Mouse (Mus musculus) testis, postnatal 10 days (tissue): ENCODE results near the gene Nfix.
A peak's percentile ranks its signal among the peaks of the same experiment; 100 is the strongest.
"Not testable (repeated sequence)": the region's sequence is repeated elsewhere in the genome, so short reads cannot be mapped to it uniquely, and the experiment has no call there.

Source experiments
- DNase-seq: peaks from one replicate; pipeline ENCODE4 v3.0.0; 2021; ENCODE audit warnings: low spot score

Nfix gene

DNA sequence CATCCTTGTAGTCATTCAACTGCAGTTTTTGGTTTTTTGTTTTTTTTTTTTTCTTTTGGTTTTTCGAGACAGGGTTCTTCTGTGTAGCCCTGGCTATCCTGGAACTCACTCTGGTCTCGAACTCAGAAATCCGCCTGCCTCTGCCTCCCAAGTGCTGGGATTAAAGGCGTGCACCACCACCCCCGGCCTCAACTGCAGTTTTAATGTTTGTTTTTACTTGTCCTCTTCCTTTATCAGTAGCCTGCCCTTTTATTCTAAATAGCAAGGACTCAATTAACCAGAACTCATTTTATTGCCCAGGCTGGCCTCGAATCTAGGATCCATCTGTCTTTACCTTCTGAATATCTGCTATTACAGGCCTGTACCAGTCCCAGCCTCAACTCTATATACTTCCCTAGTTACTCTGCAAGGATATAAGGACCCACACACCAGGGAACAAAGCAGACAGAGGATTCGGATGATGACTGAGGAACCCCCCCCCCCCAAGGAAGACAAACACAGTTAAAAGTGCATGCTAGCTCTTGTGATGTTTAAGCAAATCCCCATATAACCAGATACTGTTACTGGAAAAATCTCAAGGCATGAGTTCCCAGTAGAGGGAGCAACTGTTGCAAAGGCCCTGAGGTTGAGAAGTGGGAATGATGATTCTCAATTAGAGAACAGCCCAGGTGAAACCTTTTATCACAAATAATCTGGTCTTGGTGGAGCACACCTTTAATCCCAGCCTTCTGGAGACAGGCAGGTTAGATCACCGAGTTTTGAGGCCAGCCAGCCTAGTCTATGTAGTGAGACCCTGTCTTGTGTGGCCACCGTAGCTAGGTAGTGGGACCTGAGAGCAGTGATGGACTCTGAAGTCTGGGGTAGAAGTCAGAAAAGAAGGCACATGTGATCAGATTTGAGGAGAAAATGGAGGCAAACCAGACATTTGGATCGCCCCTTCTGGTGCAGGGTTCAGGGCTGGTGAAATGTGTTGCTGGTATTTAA, 32.9 kb upstream of the Nfix start:
- DNase-seq = no peak

DNA sequence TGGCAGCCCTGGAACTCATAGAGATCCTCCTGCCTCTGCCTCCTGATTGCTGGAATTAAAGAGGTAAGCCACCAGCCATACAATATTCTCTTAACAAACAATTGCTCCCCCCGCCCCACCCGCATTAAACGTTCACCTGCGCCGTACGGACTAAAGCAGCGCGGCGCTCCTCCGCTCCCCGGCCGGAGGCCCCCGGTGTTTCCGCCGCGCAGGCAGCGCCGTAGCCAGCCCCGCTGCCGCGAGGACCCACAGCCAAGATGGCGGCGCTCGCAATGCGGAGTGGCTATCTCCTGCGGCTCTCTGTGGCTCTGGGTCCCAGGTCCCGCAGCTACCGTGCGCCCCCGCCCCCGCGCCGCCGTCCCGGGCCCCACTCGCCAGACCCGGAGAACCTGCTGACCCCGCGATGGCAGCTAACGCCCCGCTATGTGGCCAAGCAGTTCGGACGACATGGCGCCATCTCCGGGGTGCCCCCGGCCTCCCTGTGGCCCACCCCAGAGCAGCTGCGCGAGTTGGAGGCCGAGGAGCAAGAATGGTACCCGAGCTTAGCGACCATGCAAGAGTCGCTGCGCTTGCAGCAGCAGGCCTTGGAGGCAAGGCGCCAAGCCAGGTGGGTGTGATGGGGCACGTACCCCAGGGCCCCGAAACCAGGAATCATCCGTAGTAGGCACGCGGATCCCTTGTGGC, 32.0 kb upstream of the Nfix start:
- DNase-seq = peak; percentile 88

DNA sequence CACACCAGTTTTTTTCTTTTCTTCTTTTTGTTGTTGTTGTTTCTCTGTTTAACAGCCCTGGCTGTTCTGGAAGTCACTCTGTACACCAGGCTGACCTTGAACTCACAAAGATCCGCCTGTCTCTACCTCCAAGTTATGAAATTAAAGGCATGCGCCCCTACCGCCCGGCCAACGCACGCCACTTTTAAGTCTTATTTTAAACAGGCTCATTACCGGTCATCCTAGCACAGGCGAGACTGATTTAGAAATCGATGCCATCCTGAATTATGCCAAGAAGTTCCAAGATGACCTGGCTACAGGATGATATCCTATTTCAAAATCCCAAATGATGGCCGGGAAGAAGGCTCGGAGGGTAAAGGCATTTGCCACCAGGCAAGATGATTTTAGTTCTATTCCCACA, 31.3 kb upstream of the Nfix start, which contains the start of gene Gadd45gip1:
Gadd45gip1 (plus strand) TSS at position 33 of the 400 bp plus-strand sequence.
- peak; percentile 62 for DNase-seq

DNA sequence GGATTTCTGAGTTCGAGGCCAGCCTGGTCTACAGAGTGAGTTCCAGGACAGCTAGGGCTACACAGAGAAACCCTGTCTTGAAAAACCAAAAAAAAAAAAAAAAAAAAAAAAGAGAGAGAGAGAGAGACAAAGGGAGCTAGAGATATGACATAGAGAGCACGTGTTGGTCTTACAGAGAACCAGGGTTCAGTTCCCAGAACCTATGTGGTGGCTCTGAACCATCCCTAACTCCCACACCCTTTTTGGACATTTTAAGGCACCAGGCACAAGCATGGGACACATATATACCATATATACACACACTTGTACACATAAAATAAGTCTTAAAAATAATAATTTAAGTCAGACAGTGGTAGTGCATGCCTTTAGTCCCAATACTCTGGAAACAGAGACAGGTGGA, 26.4 kb upstream of the Nfix start:
- not testable (repeated sequence) for DNase-seq

DNA sequence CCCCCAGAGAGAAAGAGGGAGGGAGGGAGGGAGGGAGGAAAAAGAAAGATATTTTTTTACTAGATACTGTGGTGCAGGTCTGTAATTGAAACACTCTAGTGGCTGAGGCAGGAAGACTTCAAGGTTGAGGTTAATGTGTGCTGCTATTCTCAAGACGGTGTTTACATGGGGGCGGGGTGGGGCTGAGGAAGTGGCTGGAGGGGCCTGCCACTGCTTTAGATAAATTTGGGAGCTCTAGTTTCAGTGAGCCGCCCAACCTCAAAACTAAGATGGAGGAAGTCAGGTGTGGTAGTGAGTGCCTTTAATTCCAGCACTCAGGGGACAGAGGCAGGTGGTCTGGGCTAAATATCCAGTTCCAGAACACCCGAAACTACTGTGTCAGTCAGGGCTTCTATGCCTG, 25.5 kb upstream of the Nfix start:
- DNase-seq = no peak

DNA sequence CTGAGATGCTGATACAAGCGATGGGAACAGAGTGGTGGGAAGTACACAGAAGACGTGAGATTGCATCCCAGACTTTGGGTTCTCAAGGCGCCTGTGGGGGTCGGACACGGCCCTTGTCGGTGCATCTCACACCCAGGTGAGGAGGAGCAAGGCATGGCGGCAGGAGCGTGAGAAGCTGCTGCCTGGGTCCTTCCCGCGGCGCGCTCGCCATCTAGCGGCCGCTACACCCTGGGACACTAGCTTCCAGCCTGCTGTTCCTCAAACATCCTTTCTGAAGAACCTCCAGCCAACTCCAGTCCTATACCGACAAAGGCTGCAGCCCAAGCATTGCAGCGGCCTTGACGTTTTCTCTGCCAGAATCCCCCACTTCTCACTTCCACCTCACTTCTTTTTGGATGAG, 23.5 kb upstream of the Nfix start:
- DNase-seq = peak; percentile 80

DNA sequence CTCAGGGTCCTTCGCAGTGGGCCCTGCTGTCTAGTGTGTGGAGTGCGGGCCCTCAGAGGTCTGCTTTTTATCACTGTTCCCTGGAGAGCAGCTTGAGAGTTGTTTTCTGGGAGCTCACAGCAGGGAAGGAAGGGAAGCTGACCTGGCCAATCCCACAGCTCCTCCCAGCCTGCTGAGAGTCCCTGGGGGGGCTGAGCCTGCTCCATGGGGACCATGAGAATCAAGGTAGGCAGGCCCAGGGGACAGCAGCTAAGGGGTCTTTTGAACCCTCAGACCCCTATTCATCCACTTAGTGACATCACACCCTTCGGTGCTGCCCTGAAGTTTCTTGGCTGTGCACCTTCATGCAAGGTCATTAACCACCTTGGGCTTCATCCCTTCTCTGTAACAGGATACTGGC, 22.6 kb upstream of the Nfix start, which contains the start of gene Dand5:
Dand5 (minus strand) TSS at position 101 of the 400 bp plus-strand sequence.
- no peak for DNase-seq

DNA sequence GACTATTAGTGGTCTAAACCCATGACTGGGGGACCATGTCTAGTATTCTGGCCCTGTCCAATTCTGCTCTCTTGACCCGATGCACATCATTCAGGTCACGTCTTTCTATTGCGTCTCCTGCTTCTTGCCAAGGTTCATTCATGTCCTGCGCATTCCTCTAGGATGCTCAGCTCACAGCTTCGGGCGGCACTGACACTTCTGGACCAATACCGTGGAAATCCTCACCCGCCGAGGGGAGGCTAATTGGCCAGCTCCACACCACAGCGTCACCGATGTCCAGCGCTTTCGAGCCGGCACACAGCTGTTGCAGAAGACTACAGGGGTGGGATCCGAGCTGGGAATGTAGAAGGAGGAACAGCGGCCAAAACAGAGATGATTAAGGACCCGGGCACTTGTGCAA, 16.0 kb upstream of the Nfix start:
- DNase-seq = no peak

DNA sequence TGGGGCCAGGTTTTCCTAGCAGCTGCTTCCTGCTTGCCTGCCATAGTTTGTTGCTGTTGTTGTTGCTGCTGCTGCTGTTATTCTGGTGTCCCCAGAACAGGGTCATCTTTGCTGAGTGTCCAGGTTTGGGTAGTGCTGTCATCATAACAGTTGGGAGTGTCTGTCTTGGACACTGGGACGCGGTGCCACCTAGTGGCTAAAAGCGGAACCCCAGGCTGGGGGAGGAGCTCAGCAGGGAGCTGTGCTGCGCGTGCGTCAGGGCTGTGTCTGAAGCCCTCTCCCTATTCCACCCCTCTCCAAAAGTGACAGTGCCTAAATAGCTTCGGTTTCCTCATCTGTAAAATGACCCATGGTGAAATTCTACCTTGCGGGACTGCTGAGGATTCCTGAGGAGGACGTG, 15.4 kb upstream of the Nfix start:
- DNase-seq = peak; percentile 99

DNA sequence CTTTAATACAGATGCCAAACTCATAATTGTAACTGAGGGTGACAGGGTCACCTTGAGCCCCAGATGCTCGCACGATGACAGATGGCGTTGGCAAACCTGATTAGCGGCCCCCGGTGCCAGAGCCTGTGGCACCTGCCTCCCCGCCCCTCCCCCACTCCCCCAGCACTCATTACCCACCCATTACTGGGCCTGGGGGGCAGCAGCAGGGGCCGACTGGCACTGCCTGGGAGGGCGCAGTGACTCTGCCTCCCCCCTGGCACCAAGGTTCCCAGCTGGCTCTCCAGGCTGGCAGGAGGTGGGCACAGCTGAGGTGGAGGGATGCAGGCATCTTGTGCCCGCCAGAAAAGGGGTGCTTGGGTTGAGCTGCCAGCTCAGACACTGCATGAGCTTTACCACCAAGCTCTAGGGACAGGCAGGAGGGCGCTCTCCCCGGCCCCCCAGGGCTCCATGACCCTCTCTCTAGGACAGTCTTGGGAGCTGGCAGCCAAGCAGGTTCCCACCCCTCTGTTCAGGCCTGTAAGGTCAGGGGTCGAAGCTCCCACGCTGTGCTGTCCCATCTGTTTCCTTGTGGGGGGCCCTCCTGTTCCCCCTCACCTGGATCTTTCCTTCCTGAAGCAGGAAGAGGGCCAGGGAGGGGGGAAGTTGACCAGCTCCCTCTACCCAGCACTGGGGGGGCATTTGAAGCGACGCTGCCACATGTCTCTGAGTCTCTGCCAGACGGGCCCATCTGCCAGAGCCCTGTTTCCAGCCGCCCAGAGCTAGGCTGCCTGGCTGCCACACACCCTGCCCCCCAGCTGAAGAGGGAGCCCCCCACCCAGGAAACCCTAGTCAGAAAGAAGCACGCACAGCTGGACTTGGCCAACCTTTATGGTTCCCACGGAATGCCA, 14.7 kb upstream of the Nfix start:
- DNase-seq = no peak

DNA sequence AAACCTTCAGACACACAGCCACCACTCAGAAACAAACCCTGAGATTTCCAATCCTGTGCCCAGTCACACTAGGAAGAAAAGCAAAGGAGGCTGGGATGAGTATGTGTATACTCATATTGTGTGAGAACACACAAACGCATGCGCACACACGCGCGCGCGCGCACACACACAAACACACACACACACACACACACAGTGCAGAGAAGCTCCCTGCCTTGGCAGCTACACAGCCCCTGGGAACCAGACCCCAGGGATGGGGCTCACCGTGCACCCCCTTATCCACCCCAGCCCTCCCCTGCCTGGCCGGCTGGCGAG, 14.1 kb upstream of the Nfix start:
- DNase-seq = no peak

DNA sequence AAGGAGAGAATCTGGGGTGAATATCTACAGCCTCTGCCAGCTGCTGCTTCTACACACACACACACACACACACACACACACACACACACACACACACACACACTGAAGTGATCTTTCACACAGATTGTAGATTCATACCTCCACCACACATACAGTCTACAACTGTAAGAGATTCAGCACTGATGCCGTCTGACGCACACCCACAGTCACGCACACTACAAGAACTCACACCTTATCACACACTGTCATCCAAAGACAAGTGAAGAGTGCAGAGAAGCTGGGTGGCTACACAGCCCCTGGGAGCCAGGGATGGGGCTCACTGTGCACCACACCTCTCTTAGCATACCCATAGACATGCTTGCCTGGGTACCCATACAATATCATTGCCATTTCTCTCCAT, 13.7 kb upstream of the Nfix start:
- DNase-seq = no peak

DNA sequence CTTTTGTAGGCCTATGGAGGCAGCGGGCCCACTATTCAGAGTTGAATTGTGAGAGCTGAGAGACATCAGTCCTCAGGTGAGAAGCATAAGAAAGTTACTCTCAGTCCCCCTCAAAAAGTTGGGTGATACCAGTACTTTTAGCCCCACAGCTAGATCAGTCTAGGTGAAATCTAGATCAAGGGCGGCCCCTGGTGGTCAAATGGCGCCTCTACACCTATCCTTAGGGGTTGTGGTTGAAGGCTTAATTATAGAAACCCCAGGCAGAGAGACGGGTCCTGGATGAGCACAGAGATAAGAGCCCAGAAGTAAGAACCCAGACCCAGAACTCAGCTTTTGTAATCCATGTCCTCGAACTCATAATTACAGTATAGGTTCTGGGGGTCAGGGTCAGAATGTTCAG, 12.9 kb upstream of the Nfix start:
- DNase-seq = peak; percentile 90

DNA sequence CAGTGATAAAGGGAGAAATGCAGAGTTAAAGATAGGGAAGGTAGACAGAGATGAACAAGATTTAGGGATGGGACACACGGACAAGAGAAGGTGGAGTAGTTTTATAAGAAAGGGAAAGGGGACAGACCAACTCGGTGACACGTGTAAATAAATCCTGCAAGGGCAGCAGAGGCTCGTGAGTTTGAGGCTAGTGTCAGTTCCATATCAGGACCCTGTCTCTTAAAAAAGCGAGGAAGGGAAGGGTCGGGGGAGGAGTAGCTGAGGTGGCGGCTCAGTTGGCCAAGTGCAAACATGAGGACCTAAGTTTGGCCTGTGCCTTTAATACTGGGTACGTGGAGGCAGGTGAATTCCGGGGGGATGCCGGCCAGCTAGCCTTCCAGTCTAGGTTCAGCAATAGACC, 11.2 kb upstream of the Nfix start:
- DNase-seq = no peak

DNA sequence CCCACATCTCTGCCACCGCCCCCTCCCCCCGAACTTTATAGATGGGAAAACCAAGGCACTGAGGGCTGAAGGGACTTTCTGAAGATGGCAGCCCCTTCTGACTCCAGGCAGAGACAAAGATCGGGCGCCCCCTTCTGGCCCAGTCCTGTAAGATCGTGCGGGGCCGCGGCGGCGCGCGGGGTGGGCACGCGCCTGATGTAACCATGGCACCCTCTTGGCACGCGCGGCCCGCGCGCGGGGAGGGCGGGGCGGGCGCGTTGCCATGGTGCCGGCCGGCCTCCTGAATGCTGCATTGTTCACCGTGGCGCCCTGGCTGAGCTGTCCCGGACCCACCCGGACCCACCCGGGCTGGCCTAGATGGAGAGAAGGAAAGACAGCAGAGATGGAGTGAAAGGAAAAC, 10.8 kb upstream of the Nfix start:
- DNase-seq = peak; percentile 98

DNA sequence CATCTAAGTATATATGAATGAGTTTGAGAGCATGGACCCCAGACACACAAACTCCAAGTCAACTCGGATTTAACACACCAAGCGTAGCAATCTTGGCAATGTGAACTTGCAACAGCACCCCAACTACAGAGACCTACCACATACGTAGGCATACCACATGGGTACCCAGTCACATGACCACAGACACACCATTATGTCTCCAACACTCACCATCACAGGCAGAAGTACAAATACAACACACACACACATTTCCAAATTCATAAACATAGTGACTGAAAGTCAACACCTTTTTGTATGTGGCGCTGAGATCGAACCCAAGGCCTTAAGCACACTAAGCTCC, 9.8 kb upstream of the Nfix start:
- DNase-seq = no peak

DNA sequence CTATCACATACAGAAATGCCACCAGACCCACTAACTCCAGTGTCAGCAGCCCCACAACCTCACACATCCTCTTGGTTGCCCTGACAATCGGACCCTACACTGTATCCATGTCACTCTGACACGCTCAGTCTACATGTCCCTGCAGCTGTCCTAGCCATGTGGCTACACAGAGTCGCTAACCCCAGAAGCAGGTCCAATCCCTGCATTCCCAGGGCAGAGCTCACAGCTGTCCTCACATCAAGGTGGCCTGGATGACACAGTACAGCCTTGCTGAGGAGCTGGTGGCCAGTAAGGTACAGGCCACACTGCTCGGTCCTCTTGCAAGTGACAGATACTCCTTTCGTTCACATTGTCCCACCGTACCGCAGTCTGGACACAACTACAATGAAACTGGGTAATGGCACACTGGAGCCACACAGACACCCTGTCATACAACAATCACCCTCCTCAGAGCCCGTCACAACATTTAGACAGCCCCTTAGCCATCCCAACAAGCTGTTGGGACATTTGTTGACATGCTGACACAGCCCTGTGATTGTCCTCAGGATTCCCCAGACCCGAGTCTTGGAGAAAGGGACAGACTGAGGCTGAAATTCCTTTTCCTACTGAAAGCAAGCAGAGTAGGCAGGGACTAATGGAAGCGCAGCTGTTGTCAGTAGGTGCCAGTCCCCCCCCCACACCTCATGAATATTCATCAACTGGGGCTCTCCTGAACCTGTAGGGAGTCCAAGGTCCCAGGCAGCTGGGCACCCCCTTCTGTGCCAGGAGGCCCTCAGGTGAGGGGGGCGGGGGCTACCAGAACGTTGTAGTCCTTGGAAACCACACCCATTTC, 9.2 kb upstream of the Nfix start:
- no peak for DNase-seq

DNA sequence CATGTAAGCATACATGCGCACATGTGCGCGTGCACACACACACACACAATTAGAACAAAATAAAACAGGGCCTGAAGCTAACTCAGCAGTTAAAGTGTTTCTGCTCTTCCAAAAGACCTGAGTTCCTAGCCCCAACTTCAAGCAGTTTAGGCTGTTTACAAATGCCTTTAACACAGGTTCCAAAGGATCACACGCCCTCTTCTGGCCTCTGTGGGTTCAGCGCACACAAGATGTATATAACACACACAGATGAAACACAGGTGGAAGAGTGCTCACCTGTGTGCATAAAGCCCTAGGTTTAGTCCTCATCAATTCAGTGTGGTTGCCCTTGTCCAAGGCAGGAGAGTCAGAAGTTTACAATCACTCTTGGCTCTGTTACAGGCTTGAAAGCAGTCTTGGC, 5.9 kb upstream of the Nfix start:
- DNase-seq = no peak

DNA sequence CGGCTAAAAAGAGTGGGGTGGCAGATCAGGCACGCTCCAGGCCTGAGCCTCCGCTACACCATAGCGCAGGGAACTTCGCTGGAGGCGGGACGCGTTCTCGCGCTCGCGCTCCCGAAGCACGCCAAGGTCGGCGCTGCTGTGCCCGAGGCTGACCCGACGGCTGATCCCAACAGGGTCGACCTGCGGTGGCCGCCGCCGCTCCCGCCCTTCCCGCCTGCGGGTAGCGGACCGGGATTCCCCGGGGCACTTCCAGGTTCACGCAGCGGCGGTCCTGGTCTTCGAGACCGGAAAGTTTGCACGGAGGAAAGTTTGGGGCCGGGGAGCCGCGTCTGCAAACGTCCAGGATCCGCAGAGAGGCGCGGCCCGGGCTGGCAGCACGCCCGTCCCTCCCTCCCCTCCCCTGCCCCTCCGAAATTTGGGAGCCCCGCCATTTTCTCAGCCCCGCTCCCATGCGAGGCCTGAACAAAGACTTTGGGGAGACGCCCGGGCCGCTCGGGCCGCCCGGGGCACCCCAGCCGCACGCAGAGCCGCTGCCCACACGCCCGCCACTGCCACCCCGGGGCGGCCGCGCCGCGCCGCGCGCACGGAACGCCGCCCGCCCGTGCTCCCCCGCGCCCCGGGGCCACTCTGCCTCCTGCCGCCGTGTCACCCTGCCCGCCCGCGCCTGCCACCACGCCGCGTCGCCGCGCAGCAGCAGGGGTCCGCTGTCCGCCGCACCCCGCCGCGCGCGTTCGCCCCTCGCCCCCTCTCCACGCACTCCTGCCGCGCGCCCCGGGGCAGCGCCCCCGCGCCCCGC, 810 bp downstream of the Nfix start:
- peak; percentile 85 for DNase-seq

DNA sequence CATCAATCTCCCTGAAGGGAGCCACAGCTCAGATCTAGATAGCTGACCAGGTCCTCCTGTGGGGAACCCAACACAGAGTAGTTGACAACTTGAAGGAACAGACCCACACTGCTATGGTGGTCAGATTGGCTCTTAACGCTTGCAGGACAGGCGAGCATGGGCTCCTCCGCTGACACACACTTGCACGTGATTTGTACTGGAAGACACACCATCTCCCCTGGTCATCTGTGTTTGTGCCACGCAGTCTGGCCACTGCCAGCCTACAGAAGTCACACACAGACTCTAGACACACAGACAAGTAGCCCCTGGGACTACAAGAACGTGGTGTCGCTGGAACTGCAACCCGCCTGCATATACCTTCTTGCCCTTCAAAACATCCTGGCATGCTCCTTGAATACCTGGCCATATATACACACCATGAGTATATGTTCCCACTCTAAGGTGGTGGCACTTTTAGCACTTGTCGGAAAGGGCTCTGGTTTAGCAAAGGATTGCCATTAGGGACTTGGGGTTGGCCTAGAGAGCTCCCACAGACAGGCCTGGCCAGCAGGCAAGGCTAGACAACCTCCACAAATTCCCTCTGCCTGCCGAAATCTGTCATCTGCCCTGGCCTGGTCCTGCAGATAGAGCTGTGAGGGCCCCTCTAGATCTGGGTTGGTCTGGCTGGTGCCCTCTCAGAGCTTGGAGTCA, 1.6 kb downstream of the Nfix start:
- DNase-seq = no peak
